Mouse (Mus musculus) heart, adult 2 months (tissue): ENCODE measurements at regions not wholly inside any gene's neighbourhood (a gene's known extent, or its start where the extent isn't known, plus 50 kb on each side); places are given as distances from the start of the nearest gene placed in this dataset.

Experiments
- CTCF ChIP-seq: fragments of 200-600 bp; IDR thresholded peaks from 2 replicates; pipeline ENCODE4 v1.8.1; 2022; ENCODE audit warnings: antibody characterized with exemption, mild to moderate bottlenecking, moderate library complexity
- EP300 ChIP-seq: fragments of 200-500 bp; IDR thresholded peaks from 2 replicates; pipeline ENCODE4 v1.6.1; 2011; ENCODE audit warnings: low read depth, low read length, control low read depth; ENCODE audit not compliant: insufficient read depth
- POLR2A ChIP-seq: fragments of 200-500 bp; IDR thresholded peaks from 2 replicates; pipeline ENCODE4 v1.6.1; 2011; ENCODE audit warnings: mild to moderate bottlenecking, low read depth, low read length, control low read depth; ENCODE audit not compliant: insufficient read depth

DNA sequence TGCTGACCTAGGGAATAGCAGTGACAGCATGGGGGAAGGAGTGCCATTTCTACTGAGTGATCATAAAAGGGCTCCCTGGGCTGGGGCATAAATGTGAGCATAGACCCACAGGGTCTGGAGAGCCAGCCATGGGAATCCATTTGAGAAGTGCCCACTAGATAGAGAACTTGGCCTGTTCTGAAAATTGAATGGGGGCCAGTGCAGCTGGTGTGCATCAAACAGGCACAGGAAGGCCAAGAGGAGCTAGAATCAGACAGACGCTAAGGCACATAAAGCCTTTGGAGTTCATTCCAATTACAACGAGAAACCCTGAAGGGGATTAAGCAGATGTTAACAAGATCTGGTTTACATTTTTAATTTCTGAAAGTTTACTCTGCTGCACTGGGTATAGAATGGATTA is 602.9 kb upstream of the Fbxo33 start:
- no peak for TF ChIP-seq POLR2A
- TF ChIP-seq CTCF = no peak
- no peak for TF ChIP-seq EP300
